Mouse (Mus musculus) gastrocnemius, postnatal 36 days (tissue): ENCODE measurements at regions not wholly inside any gene's neighbourhood (a gene's known extent, or its start where the extent isn't known, plus 50 kb on each side); places are given as distances from the start of the nearest gene placed in this dataset.

Source experiments
- DNase-seq, 2 experiments: peaks; one replicate each; pipeline ENCODE4 v3.0.0; 2022
- intact Hi-C: fragments of 180-260 bp; cut with DNase I; formaldehyde crosslinking; loops from one replicate; pipeline ENCODE4 v1.15.1; 2025

- intact Hi-C loops, result loop anchor here (10.0 kb wide), 1 partner anchor 555 kb away; no protein-coding TSS in a partner anchor
- no peak for DNase-seq
These were observed 75.3 kb upstream of the Map2 start for GRCm38 (mm10) chr1:66099562-66100444.

- intact Hi-C loops, result loop anchor here (10.0 kb wide), 1 partner anchor 553 kb away; no protein-coding TSS in a partner anchor
These were observed 73.7 kb upstream of the Map2 start for GRCm38 (mm10) chr1:66101419-66101818.

GRCm38 (mm10) chr1:66104493-66104892 lies 70.6 kb upstream of the Map2 start:
- no peak for DNase-seq
- intact Hi-C loops, result loop anchor here (10.0 kb wide), 1 partner anchor 550 kb away; no protein-coding TSS in a partner anchor

More at GRCm38 (mm10) chr1:66101419-66101818, 73.7 kb upstream of the Map2 start:
- no peak for DNase-seq

GRCm38 (mm10) chr1:66105206-66105605 lies 69.9 kb upstream of the Map2 start:
- intact Hi-C loops, result loop anchor here (10.0 kb wide), 1 partner anchor 550 kb away; no protein-coding TSS in a partner anchor
- no peak for DNase-seq

GRCm38 (mm10) chr1:66108051-66108450 lies 67.0 kb upstream of the Map2 start:
- no peak for DNase-seq
- intact Hi-C loops, result loop anchor here (10.0 kb wide), 1 partner anchor 547 kb away; no protein-coding TSS in a partner anchor

GRCm38 (mm10) chr1:66113916-66114315 lies 61.2 kb upstream of the Map2 start:
- intact Hi-C loops, result no loop called here
- DNase-seq, result no peak

- intact Hi-C loops, result no loop called here
- no peak for DNase-seq
These were observed 59.7 kb upstream of the Map2 start for GRCm38 (mm10) chr1:66115330-66115729.
